Mouse (Mus musculus) layer of hippocampus, adult 9-11 months (tissue): Measurements from ENCODE around the gene Angptl4.
"Not testable (repeated sequence)": the region's sequence is repeated elsewhere in the genome, so short reads cannot be mapped to it uniquely, and the experiment has no call there.

ENCODE experiments used
- DNase-seq: peaks from one replicate; pipeline ENCODE4 v3.0.0; 2022

Angptl4 gene

DNA sequence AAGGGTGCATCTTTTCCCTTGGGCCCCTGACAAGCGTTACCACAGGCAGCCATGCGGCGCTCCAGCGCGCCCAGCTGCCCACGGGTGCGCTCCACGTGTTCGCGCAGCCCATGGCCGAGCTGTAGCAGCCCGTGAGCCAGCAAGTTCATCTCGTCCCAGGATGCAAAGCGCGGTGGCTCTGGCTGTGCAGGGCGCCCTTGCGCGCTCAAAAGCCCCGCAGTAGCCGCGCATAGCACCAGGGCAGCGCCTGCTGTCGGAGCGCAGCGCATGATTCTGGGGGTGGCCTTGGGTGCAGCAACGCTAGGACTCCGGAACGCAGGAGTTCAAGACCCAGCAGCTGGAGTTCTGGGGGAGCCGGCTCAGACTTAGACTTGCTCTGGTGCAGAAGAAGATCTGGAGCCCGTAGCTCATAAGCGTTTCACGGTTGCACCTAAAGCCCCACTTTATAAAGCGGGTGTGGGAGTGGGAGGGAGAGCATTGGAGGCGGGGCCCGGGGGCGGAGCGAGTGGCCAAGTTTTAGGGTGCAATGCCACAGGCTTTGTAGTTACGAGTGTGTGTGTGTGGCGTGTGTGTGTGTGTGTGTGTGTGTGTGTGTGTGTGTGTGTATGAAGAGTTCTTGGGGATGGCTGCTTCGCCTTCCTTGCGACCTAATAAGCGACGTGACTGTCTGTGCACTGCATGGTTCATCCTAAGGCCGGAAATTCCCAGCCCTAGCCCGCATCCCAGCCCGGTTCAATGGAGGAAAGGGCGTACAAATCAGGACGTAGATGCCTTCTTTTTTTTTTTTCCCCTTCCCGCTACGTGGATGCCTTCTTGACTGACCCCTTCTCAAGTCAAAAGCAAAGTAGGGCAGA is at the start of gene Angptl4:
TSS of gene Angptl4 (minus strand) at position 707 of the 854 bp plus-strand sequence.
- DNase-seq, result peak; percentile 53

- no peak for DNase-seq
Observed at GRCm38 (mm10) chr17:33829561-33829960, 47.9 kb upstream of the Angptl4 start.

- DNase-seq, result no peak
Observed at GRCm38 (mm10) chr17:33828892-33829291, 47.3 kb upstream of the Angptl4 start.

DNA sequence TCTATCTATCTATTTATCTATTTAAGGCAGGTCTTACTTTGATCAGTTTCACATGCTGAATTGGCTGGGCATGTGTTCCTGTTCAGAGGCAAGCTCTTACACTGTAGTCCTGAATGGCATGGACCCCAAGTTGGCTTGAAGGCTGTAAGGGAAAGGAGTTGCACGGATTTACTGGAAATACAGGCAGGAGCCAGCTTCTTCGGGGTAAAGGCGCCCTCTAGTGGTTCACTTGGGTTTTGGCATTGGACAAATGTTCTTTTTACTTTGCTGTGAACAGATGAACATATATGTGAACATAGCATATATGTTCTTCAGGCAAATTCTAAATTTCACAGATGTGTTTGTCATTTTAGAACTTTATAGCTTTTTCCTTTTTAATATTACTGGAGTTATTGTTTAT is 45.2 kb upstream of the Angptl4 start:
- no peak for DNase-seq

DNA sequence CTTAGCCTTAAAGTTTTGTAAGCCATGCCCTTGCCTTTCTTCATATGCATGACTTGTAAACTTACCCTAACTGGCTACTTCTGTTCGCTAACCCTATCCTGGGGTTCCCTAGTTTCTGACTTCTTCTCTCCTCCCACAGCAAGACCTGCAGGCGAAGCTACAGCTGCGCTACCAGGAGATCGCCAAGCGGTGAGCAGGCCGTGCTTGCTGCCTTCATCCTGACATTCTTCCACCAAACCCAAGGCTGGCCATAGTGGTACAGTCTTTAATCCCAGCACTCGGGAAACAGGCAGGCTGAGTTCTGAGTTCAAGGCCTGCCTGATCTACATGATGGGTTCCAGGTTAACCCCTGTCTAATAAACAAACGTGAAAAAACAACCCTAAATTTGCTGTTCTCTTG is 43.8 kb upstream of the Angptl4 start:
- DNase-seq, result no peak

DNA sequence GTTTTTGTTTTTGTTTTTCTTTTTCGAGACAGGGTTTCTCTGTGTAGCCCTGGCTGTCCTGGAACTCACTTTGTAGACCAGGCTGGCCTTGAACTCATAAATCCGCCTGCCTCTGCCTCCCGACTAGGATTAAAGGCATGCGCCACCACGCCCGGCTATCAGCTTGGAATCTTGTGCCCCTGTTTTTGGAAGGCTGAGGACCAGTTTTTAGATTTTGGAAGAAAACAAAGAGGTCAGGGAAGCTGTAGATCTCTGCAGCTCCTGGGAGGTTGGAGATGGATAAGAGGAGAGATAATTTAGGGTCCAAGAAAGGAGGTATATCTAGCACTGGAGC is 43.3 kb upstream of the Angptl4 start:
- not testable (repeated sequence) for DNase-seq

GRCm38 (mm10) chr17:33824084-33824996 is 42.7 kb upstream of the Angptl4 start, which contains the start of the genes Rps28 and Ndufa7:
Gene Rps28 (minus strand): TSS chr17:33824562.
Gene Ndufa7 (plus strand): TSS chr17:33824572.
- peak; percentile 97 for DNase-seq

DNA sequence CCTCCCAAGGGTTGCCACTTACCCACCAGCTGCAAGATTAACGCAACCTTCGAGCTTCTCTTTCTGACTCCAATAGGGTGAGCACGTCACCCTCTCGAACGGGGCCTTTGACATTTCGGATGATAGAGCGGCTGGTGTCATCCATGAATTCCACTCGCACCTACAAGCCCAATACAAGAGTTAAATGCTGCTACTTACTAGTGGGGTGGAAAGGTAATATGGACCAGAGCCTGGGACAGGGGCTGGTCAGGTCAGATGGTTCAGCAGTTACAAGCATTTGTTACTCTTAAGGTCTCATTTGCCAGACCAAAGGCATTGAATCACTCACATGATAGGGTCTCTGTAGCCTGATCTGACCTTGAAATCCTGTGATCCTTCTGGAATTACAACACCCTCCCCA is 41.5 kb upstream of the Angptl4 start:
- not testable (repeated sequence) for DNase-seq

DNA sequence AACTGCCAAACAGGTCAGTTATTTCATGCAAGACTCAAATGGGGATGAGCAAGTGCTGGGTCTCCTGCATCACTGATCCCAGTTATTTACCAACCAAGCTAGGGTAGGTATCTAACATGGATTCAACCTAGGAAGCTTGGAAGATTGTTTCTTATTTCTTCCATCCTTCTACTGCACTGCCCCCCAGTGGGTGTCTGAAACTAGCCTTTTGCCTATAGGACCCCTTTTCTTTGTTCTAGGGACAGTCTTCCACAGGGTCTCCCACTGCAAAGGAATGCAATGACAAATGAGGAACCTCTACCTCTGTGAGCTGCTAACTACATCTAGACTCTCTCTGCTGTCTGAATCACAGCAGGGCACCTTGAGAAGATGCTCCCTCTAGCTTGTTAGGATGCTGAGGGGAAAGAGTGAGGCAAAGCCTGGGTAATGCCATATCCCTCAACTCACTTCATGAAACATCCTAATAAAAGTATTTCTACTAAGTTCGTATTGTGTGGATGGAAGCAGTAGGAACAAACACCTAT is 40.9 kb upstream of the Angptl4 start:
- no peak for DNase-seq

DNA sequence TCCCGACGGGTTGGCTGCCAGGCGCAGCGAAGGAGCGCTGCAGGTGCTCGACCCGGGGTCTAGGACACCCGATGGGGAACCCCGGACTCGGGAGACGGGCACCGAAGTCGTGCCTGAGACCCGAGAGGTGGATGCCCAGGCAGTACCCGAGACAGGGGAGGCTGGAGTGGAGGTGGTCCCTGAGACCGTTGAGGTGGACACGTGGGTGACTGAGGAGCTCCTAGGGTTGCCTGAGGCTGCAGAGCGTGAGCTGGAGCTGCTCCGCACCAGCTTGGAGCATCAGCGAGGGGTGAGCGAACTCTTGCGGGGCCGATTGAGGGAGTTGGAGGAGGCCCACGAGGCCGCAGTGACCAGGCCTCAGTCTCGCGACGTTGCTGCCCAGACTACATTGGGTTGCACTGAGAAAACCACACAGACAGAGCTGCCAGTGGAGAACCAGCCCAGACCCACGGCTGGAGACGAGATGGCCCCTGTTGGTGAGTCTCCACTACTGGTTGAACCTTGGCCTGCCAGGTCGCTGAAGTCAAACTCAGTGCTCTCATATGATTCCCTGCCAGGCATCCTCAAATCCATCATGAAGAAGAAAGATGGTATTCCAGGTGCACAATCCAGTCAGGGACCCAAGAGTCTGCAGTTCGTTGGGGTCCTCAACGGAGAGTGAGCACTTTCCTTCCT is 36.5 kb upstream of the Angptl4 start:
- no peak for DNase-seq

DNA sequence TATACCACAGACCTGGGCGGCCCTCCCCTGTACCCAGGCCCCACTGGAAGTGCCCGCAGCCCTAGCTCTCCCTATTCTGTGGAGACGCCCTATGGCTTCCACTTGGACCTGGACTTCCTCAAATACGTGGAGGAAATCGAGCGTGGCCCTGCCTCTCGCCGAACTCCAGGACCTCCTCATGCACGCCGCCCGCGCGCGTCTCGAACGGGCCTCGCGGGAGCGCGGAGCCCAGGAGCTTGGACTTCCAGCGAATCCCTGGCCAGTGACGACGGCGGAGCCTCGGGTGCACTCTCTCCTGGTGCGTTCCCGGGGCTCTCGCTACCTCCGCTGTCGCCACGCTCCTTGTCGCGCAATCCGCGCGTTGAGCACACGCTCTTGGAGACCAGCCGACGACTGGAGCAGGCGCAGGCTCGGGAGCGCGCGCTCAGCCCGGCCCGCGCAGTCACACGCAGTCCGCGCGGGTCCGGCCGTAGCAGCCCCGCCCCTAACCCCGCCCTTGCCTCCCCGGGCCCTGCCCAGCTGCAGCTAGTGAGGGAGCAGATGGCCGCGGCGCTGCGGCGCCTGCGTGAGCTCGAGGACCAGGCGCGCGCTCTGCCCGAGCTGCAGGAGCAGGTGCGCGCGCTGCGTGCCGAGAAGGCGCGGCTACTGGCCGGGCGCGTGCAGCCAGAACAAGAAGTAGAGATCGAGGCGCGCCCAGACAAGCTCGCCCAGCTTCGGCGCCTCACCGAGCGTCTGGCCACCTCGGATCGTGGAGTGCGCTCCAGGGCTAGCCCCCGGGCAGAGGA is 35.7 kb upstream of the Angptl4 start:
- peak; percentile 96 for DNase-seq

- no peak for DNase-seq
Observed at GRCm38 (mm10) chr17:33816612-33817011, 35.0 kb upstream of the Angptl4 start.

DNA sequence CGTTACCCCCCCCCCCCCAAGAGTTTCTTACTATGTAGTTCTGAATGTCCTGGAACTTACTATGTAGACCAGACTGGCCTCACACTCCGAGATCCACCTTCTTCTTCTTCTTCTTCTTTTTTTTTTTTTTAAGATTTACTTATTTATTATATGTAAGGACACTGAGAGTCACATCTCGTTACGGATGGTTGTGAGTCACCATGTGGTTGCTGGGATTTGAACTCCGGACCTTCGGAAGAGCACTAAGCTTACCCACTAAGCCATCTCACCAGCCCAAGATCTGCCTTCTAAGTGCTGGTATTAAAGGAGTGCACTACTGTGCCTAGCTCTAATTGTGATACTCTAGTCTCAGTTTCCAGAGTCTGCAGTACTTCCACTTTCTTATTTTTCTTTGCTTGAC is 33.8 kb upstream of the Angptl4 start:
- DNase-seq, result no peak

DNA sequence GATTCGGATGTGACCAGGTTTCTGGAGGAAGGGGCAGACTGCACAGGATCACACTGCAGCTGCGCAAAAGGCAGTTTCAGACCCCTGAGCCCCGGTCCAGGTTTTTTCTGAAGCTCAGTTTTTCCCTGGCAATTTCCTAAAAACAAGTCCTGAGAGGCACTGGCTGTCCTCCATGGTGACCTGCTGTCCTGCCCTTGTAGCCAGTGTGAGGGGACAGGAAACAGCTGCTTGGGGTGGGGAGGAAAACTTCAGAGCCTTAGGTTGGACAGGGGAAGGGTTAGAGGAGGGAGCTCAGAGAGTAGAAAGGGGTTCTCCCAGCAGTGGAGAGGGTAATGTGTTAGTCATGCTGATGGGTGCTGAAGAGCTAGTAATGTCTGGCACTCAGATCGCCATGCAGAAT is 31.4 kb upstream of the Angptl4 start:
- DNase-seq, result no peak

DNA sequence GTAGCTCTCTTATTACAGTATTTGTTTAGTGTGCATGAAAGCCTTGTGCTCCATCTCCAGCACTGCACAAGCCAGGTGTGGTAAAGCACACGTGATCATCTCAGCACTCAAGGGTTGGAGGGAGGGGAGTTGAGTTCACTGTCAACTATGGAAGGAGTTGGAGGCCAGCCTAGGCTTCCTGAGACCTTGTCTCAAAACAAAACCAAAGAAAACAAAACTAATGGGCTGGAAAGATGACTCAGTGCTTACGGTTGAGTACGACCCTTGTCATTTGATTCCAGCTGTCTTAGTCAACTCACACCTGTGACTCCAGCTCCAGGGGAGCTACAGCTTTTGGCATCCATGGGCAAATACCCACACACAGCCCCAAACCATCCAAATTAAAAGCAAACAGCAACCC is 30.8 kb upstream of the Angptl4 start:
- DNase-seq, result no peak

GRCm38 (mm10) chr17:33811142-33811516 is 29.5 kb upstream of the Angptl4 start:
- DNase-seq, result no peak

- DNase-seq, result peak; percentile 93
Observed at GRCm38 (mm10) chr17:33810334-33811141, 28.9 kb upstream of the Angptl4 start, which contains the start of gene Kank3. Gene Kank3 (plus strand): TSS chr17:33810519.

- no peak for DNase-seq
Observed at GRCm38 (mm10) chr17:33808192-33808591, 26.6 kb upstream of the Angptl4 start.

DNA sequence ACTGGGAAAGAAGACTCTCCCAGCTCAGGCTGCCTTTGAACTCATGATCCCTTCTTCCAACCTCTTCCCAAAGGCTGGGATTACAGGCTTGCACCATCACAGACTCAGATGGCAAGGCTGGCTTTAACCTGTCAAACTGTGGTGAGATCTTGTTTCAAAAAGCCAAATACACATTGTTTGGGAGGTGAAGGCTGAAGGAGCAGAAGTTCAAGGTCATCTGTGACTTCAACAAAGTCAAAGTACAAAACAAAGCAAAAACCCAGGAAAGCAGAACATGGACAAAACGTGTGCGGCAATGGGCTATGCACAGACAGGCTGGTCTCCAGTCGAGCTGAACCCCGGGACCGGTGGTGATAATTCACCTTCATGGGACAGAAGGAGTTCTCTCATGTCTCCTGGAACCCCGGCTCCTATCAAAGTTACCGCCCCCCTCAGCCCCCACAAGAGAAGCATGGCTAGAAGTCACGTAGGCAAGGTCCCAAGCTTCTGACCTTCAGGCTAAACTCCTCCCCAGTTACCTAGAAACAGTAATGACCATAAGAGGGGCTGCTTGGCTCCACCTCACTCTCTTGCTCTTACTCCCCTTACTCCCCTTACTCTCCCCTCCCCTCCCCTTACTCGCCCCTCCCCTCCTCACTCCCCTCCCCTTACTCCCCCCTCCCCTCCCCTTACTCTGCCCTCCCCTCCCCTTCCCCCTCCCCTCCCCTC is 25.7 kb upstream of the Angptl4 start:
- DNase-seq, result no peak

DNA sequence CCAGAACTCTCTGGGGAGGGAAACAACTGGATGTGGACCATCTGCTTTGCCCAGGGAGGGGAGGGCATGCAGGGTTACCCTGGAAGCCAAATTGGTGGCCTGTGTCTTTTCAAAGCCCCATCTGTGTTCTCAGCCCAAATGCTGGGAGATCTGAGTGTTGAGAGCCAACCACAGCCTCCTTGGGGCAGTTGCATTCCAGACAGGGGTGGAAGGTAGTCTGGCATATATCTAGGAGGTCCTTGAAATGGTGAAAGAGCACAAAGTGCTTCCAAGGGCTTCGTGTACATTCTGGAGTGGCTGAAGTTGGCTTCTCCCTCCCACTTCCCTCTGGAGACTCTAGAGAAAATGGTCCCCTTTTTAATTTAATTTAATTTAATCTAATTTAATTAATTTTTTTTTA is 23.1 kb upstream of the Angptl4 start:
- no peak for DNase-seq

DNA sequence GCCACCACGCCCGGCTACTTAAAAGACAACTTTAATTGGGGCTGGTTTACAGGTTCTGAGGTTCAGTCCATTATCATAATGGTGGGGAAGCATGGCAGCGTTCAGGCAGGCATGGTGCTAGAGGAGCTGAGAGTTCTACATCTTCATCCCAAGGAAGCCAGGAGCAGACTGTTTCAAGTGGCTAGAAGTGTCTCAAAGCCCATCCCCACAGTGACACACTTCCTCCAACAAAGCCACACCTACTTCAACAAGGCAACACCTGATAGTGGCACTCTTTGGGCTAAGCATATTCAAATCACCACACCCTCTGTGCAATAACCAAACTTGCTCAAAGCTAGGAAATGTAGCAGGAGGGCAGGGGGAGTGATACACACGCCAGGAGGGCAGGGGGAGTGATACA is 22.6 kb upstream of the Angptl4 start:
- no peak for DNase-seq
